Mouse (Mus musculus): ENCODE results near the gene Zp3.

The Zp3 gene

DNA sequence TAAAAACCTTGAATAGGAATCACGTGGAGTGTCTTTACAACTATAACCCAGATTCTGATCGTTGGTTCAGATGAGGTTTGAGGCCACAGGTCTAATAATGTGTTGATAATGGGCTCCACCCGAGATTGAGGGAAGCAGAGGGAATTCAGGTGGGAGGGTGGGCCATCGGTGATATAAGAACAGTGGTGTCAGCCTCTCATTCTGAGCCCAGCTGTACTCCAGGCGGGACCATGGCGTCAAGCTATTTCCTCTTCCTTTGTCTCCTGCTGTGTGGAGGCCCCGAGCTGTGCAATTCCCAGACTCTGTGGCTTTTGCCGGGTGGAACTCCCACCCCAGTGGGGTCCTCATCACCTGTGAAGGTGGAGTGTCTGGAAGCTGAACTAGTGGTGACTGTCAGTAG, at the start of gene Zp3:
Gene Zp3 (plus strand): TSS at position 196 of the 400 bp plus-strand sequence.
- no peak for DNase-seq (ENCODE audit: low read depth, low spot score)

DNA sequence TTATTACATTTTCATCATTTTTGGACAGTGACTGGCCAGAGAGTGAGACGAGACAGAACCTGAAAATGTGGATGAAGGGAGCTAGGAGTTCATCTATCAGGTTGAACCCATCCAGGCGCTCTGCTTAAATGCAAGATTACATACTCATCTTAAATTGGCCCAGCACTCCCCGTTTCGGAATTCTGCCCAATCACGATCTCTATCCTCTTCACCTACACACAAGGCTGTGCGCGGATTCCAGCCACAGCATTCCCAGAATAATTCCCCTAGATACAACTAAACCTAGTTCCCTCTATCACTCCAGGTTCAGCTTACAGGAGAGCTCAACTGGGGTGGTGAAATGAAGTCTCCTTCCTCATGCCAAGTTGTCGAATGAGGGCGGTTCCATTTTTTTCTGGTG, 48.4 kb upstream of the Zp3 start:
- no peak for DNase-seq (ENCODE audit: low read depth, low spot score)

DNA sequence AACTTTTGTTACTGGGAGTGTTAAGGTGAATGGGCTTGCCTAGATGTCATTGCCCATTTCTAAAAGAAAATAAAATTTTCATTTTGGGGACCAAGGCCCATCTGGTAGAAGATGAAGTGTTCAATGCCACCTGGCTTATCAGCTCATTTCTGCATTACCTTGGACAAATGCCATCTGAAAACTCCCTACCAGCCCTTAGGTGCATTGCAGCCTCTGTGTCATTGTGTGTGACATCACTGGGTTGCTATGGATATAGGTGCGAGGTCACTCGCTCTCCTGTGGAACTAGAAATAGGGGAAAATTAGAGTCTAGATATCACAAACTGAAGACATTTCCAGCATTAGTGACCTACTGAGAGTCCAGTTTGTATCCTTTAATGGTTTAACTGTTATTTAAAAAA, 47.5 kb upstream of the Zp3 start:
- DNase-seq (ENCODE audit: low read depth, low spot score) = no peak

DNA sequence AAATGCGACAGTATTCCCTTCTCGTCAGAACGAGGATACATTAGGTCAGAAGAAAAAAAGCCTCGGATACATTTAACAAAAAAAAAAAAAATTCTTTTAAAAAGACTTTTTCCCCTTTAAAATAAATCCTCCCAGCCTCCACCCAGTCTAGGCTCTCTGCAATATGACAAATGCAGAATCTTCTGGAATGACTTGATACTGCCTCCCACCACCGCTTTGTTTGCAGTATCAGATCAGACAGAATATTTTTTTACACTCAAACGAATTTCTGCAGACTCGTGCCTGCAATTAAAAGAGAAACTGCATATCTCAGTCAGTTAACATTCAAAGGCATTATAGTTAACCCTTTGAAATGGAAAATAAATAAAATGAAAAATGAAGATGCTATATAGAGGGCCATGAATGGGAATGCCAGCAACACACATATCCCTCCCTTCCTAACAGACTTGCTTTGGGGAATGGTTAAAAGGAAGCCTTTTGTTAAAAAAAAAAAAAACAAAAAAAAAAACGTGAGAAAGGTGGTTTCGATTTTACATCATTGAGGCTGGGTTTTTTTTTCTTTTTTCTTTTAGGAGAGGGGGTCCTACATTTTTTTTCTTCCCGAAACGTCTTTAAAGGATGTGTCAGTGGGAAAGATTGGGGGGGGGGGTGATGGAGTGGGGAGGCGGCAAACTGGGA, 46.5 kb upstream of the Zp3 start:
- DNase-seq (ENCODE audit: low read depth, low spot score) = no peak

DNA sequence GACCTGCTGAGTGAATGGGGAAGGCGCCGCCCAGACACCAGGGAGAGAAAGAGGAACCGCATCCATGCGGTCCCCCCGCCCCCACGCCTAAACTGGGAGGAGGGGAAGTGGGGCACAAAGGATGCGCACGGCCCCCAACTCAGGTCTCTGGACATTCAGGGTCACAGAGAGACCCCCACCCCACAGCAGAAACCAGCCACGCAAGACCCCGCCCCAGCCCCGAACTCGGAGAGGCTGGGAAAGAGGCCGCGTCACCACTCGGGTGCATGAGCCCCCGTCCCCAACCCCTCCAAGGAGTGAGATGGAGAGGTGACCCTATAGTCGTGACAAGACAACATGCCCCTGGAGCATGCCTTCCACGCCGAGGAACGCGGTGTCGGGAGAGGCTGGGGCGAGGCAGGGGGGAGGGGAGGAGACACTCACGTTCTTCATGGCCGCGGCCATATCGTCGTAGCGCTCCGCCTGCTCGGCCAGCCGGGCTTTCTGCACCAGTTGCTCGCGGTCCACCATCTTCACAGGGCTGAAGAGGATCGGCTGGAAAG, 45.9 kb upstream of the Zp3 start:
- peak; percentile 43 for DNase-seq (ENCODE audit: low read depth, low spot score)

DNA sequence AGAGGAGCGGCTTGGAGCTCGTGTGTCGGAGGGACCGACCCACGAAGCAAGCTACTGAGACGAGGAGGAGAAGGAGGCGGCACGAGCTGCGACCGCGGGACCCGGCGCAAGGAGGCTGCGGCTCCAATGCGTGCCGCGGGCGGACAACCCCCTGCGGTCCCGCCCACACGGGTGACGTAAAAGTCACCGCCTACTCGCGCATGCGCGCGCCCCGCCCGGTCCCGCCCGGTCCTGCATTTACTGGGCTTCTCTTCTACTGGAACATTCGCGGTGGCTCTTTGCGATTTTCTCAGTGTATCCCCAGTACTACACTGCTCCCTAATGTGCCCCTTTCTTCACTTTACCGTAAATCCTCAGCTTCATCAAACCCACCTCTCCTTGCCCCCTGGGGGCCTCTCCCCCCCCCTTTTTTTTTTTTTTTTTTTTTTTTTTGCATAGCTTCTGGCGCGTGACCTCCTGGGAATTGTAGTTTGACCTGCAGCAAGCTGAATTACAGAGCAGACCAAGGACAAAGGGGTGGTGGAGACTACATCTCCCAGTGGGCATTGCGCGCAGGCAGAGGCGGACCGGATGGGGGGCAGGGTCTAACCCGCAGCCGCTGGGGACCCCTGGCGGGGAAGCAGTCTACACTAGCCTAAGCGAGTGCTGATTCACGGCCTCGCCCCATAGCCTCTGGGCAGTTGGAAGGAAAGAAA, 45.3 kb upstream of the Zp3 start, which contains the start of gene Ywhag:
Gene Ywhag (minus strand): TSS at position 136 of the 695 bp plus-strand sequence.
- DNase-seq (ENCODE audit: low read depth, low spot score) = peak; percentile 94

DNA sequence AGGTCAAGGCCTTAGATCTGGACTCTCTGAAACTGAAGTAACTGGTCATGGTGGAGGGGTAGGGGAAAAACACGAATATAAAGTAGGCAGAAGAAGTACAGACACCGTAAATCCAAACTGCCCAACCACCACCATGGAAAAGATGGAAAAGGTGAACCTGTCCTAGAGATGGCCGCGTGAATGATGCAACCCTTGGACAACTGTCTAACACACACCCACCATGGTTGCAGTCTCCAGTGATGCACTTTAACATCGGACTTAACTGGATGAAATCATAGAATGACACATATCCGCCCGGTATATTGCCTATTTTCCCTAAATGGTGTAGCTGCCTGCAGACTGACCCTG, 44.7 kb upstream of the Zp3 start:
- DNase-seq (ENCODE audit: low read depth, low spot score) = no peak

DNA sequence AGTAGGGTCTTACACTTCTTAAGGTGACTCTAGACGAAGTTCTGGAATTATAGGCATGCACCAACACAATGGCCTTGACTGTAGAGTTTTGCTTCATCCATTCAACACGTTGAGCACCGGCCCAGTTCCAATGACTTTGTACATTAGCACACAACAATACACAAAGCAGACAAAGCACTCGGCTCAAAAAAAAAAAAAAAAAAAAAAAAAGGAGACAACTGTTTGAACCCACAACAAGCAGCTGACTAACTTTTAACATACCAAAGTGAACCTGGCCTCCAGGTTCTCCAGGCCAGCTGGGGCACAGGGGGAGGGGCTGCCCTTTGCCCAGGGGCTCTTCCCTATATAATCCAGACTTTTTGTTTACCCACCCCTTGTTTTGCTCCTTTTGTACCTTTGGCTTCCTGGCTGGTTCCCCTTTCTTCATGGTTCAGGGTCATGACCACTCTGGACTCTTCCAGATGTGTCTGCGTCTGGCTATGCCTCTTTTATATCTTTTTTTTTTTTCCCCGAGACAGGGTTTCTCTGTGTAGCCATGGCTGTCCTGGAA, 44.2 kb upstream of the Zp3 start:
- DNase-seq (ENCODE audit: low read depth, low spot score) = no peak

DNA sequence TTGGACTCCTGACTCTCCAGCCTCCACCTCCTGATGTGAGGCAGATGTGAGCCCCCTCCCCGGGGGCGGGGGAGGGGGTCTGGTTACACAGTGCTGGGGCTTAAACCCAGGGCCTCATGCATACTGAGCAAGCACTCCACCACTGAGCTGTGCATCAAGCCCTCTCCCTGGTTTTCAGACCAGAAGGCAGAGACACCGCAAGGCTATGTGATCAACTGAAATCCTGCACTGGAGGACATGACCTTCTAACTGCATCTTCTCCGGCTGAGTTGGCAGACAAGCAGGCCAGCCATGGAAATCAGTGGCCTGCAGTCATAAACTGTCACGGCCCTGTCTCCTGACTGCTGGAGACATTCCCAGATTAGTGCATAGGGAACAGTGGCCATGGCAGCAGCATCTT, 39.3 kb upstream of the Zp3 start:
- DNase-seq (ENCODE audit: low read depth, low spot score) = no peak

DNA sequence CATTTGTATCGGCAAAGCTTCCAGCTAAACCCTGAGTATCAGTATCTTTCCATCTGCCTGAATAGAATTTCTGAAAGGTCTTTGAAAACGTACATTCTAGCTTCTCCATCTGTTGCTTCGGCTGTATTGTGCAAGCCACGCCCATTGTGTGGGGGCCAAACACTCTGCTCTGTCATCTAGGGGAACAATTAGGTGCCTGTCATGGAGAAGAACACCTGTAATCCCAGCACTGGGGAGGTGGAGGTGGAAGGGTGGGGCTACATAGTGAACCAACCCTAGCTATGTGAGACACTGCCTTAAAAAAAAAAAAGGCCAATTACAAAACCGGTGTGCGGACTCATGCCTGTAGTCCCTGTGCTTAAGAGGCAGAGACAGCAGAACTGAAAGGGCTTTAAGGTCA, 37.2 kb upstream of the Zp3 start:
- DNase-seq (ENCODE audit: low read depth, low spot score) = no peak

DNA sequence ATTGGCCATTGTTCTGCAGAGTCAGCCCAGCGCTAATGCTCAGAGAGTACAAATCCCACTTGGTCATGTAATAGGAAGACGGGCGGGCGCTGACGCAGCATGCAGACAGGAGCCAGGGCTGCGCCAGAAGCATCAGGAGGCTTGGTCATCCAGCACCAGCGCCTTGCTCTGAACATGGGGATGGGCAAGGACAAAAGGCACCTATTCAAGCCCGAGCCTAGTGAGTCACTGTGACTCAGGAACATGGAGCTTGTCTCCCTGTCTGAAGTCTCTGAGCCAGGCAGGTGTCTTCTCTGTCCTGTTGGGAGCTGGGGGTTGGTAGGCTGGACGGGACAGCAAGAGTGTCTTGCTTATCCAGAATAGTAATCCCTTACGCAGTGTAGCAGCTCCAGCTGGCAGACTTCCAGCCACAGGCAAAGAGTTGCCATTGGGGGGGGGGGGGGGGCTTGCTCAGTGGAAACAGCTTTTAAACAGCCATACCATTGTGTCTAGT, 33.9 kb upstream of the Zp3 start:
- no peak for DNase-seq (ENCODE audit: low read depth, low spot score)

DNA sequence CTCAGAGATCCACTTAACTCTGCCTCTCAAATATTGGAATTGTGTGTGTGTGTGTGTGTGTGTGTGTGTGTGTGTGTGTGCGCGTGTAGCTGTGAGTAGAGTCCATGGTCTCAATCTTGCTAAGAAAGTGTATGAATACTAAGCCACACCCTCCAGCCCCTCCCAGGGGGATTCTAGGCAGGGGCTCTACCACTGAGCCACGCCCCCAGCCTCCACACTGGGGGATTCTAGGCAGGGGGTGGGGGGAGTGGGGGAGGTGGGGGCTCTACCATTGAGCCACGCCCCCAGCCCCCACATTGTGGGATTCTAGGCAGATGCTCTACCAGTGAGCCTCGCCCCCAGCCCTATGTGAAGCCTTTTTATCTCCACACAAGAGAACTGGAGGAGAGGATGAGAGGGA, 33.3 kb upstream of the Zp3 start:
- no peak for DNase-seq (ENCODE audit: low read depth, low spot score)

DNA sequence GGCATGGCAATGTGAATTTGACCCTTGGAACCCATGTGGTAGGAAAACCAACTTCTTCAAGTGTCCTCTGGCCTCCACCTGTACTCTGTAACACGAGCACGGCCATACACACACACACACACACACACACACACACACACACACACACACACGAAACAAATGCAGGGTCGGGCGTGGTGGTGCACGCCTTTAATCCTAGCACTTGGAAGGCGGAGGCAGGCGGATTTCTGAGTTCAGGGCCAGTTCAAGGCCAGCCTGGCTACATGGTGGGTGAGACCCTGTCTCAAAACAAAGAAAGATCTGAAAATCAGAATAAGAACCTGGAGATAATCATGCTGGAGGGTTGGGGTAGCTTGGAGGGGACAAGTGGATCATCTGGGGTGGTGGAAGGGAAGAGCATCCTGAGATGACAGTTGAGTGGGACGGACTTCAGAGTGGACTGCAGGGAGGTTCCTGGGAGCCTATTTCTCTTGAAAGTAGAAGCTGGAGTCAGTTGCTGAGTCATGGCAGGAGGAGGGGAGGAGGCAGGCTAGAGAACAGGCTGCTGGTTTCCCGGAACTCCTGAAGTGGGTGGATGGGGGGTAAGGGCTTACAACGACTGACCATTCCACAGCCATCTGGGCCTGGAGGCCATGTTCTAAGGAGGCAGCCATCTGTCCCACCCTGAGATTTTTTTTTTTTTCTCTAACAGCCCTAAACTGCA, 29.0 kb upstream of the Zp3 start:
- no peak for DNase-seq (ENCODE audit: low read depth, low spot score)

DNA sequence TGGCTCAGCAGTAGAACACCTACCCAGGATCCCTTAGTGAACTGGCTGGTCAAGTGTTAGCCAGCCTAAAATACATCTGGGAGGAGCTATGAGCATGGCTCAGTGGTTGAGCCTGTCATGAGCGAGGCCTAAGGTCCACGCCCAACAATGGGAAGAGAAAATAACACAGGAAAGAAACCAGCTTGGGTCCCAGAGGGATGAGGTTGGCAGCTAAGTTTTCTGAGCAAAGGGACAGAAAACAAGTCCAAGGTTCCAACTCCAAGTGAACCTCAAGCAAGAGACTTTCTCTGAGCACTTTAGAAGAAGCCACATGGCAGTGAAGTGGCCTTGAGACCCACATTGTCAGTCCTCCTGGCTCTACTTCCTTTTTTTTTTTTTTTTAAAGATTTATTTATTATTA, 28.2 kb upstream of the Zp3 start:
- no peak for DNase-seq (ENCODE audit: low read depth, low spot score)

DNA sequence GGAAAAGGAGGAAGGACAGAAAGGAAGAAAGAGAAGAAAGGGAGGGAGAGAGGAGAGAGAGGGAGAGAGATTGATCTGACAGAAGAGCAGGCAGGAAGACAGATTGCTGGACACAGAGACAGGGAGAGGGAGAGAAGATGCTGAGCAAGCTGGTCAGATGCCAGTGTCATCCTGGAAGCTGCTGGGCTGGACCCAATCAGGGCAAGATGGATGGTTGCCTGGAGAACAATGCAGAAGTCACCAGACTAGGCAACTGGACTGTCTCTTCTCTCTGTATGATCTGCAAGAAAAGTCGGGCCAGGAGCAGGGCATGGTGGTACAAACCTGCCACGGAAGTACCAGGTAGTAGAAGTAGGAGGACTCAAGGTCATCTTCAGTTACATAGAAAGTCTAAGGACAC, 27.1 kb upstream of the Zp3 start:
- DNase-seq (ENCODE audit: low read depth, low spot score) = no peak

DNA sequence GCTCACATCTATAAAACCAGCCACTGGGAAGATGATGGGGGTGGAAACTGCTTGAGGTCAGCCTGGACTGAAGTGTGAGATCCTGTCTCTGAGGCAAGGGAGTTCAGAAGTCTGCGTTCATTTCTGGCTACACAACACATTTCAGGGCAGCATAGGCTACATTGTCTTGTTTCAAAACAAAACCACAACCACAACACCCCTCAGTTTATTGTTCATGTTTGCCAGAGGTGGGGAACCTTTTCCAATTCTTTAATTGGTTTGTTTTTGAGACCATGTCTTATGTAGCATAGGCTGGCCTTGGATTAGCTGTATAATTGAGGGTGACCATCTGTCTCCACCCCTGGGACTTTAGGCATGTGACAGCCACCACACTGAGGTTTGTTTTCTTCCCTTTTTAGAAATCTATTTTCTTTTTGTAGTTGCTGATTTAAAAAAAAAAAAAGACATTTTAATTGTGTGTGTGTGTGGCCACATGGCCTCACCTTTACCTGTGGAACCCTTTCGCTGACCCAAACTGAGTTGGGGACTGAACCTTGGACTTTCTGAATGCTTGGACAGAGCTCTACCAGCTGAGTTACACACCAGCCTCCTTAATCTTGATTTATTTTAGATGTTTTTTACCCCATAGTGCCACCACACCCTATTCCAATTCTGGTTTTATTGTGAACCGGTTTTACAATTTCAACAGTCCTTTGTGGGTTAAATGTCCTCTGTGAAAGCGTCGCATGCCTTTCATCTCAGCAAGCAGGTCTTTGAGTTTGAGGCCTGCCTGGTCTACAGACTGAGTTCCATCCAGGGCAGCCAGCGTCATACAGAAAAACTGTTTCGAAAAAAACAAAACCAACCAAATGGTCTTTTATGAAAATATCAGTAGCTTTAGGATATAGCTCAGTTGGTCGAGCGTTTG, 23.3 kb upstream of the Zp3 start:
- DNase-seq (ENCODE audit: low read depth, low spot score) = no peak

DNA sequence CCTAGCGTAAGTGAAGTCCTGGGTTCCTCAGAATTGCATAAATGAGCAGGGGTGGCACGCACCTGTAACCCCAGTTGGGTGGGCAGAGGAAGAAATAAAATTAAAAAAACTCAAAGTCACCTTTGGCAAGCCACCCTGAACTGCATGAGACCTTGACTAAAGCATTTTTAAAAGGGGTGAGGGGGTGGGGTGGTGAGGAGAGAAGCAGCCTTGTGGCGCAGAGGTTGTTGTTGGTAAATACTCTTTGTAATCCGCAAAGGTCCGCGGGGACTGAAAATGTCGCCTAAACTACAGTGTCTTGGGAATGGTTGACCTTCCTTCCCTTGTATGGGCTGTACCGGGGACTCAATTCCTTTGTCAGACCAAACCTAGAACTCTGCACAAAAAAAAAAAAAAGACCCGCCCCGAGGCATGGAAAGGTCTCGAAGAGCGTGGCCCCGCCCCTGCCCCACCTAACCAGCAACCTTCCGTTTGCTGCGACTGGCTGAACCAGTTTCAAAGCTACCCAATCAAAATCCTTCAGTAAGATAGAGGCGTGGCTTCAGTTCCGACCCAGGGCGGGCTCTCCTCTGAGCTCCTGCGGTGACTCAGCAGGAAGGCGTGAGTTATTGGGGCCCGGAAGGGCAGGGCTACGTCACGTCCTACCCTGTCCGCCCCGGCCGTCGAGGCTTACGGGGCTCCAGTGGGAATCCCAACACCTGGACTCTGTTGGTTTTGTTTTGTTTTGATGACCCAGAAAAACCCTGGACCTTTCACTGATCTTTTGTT, 22.5 kb upstream of the Zp3 start:
- DNase-seq (ENCODE audit: low read depth, low spot score) = peak; percentile 92

DNA sequence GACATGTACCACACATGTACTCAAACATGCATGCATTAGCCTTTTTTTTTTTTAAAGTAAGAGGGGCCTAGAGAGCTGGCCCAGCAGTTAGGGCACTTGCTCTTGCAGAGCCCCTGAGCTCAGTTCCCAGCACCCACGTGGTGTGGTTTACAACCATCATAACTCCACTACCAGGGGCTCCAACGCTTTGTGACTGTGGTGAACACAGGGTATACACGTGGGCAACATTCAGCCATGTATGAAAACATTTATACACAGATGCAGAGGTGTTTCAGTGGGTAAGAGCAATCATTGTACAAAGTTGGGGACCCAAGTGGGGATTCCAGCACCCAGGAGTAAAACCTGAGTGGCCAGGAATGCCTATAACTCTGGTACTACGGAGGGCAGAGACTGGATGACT, 21.5 kb upstream of the Zp3 start:
- DNase-seq (ENCODE audit: low read depth, low spot score) = no peak

DNA sequence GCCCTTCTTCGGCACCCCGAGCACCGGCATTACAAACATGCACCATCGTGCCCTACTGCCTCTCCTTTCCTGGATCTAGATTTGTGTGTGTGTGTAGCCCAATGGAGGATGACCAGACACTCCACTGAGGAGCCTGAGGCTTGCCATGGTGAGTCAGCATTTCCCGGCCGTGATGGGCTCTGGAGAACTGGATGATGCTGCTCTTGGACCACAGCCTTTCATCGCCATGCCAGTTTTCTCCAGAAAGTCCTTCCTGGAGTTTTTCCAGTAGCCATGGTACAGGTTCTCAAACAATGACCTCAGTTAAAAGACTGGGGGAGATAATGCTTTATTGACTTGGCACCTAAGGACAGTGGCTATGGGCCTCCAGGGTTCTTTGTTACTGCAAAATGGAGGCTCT, 20.0 kb upstream of the Zp3 start:
- no peak for DNase-seq (ENCODE audit: low read depth, low spot score)

DNA sequence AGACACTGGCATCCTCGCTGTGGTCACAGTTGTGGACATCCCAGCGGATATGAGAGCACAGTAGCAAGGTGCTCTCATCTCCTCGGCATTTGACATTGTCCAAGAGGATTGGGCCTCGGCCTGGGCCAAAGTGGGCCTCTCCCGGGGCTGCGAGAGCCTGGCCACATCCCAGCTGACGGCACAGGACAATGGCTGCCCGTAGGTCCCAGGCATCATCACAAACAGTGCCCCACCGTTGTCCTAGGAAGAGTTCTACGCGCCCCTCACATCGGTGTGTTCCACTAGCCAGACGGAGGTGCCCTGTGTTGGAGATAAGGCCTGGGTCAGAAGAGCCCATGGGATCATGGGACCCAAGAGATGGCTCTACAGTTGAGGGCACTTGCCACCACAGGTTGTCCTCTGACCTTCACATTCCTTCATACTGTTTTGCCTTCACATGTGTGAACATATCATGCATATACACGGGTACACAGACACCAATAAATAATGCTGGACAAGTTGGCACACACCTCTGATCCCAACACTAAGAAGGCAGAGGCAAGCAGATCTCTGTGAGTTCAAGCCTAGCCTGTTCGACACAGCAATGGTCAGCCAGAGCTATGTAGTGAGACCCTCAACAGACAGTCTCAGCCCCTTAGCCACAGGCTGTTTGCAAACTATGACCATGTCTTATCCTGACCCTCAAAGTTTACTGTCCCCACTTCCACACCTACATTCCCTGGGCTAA, 18.8 kb upstream of the Zp3 start:
- no peak for DNase-seq (ENCODE audit: low read depth, low spot score)
